Mouse (Mus musculus) forebrain, embryonic 13.5 days (tissue): ENCODE results near the gene Prss16. TPM values are rescaled to one million over a fixed set of nuclear protein-coding genes. Genes with fewer than 3 reads are reported as not detected.
A peak's percentile ranks its signal among the peaks of the same experiment; 100 is the strongest.

Source experiments
- ATAC-seq: fragments of 200-750 bp; cut with Nextera tagmentation; 2 replicates; pipeline ENCODE4 v1.8.0; 2017
- H3K27ac ChIP-seq: fragments of 300-500 bp; sonication (generic); 2 replicates; pipeline ENCODE4 v1.5.1; 2015; ENCODE audit warnings: inconsistent platforms, mild to moderate bottlenecking, moderate library complexity
- H3K27me3 ChIP-seq: fragments of 300-500 bp; sonication (generic); 2 replicates; pipeline ENCODE4 v1.6.1; 2015; ENCODE audit warnings: mild to moderate bottlenecking, inconsistent platforms
- H3K36me3 ChIP-seq: fragments of 300-500 bp; sonication (generic); 2 replicates; pipeline ENCODE4 v1.6.1; 2015; ENCODE audit warnings: mild to moderate bottlenecking, inconsistent platforms; ENCODE audit not compliant: poor library complexity, severe bottlenecking
- H3K4me1 ChIP-seq: fragments of 300-500 bp; sonication (generic); 2 replicates; pipeline ENCODE4 v1.6.1; 2015; ENCODE audit warnings: inconsistent platforms
- H3K4me2 ChIP-seq: fragments of 300-500 bp; sonication (generic); 2 replicates; pipeline ENCODE4 v1.6.1; 2015; ENCODE audit warnings: inconsistent platforms, mild to moderate bottlenecking, moderate library complexity
- H3K4me3 ChIP-seq: fragments of 300-500 bp; sonication (generic); 2 replicates; pipeline ENCODE4 v1.5.1; 2015; ENCODE audit warnings: mild to moderate bottlenecking, inconsistent platforms
- H3K9ac ChIP-seq: fragments of 300-500 bp; sonication (generic); 2 replicates; pipeline ENCODE4 v1.6.1; 2015; ENCODE audit warnings: mild to moderate bottlenecking, inconsistent platforms
- H3K9me3 ChIP-seq: fragments of 300-500 bp; sonication (generic); replicated peaks from 2 replicates; pipeline ENCODE4 v1.6.1; 2016; ENCODE audit warnings: inconsistent platforms
- WGBS: fragments of 180-500 bp; shearing (Covaris S2); methylation state at CpG from one replicate; pipeline ENCODE4 v1.1.7; 2015; 5-methylcytosine and 5-hydroxymethylcytosine counted together
- polyA plus RNA-seq: library from polyadenylated mRNA; unstranded; fragments of >200 nt; fragmentation: Nextera tagmentation; extraction: Ambion mirVana; gene quantifications from 2 replicates; pipeline ENCODE4 v1.2.1, GENCODE M21; 2015

Gene Prss16
- polyA plus RNA-seq, 1 experiment from 2014 or later: not detected

DNA sequence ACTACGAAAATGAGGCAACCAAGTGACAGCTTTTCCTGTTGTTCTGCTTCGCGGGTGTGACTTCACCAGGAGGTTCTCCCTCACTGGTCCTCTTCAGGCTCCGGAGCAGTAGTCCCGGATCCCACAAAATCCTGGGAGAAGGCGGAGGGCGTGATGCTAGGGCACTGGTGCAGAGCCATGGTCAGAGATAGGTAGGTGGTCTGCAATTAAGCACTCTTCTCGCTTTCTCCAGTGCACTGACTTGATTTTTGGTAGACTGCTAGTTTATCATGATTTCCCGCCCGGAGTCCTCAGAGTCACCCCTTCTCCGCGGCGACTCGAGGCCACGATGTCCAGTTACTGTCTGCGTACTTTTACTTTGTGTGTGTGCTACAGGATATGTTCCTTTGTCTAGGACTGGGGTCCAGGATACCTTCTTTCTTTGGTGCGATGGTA is 4.9 kb upstream of the Prss16 start:
- 14% methylated on average over 17 of the region's 17 CpGs for WGBS
- Histone ChIP-seq H3K9ac (no peak overlapping the region), H3K36me3 (no peaks in the 10 kb centered on the region), H3K27me3 (peaks cover 89% of the 10 kb centered on the region), H3K9me3 (no peaks in the 10 kb centered on the region), H3K4me1 (peaks cover 3% of the 10 kb centered on the region; the same call in 1 of the 2 replicates), H3K4me2 (peak overlapping the region; percentile 38), H3K27ac (no peak overlapping the region), H3K4me3 (peak overlapping the region; percentile 13)
- no peak for ATAC-seq

GRCm38 (mm10) chr13:22013716-22014115 is 4.2 kb upstream of the Prss16 start:
- H3K4me3 ChIP-seq: no peak overlapping the region
- peaks cover 89% of the 10 kb centered on the region for H3K27me3 ChIP-seq
- WGBS: 17% methylated on average over 13 of the region's 13 CpGs
- H3K27ac ChIP-seq: no peak overlapping the region
- no peak overlapping the region for H3K4me2 ChIP-seq
- H3K36me3 ChIP-seq: no peaks in the 10 kb centered on the region
- H3K4me1 ChIP-seq: peaks cover 3% of the 10 kb centered on the region; the same call in 1 of the 2 replicates
- H3K9me3 ChIP-seq: no peaks in the 10 kb centered on the region
- no peak for ATAC-seq
- H3K9ac ChIP-seq: no peak overlapping the region

DNA sequence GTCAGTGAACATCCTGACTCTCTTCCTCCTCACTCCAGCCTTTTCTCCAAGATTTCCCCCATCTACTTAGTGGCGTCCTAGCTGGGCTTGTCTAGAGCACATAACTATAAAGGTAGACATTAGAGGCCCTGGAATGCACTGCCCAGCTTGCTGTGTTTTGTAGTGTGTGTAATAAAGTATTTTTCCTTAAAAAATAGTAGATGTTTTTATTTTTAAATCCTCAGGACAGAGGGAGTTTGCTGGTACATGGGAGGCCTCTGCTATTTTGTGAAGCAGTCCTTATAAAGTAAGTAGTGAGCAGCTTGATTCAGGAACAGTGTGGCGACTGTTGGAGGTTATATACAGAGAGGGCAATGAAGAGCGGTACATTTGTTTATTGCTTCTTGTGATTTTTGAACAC is 835 bp downstream of the Prss16 start:
- 73% methylated on average over 3 of the region's 3 CpGs for WGBS
- H3K4me1 ChIP-seq: peaks cover 20% of the 10 kb centered on the region
- H3K9me3 ChIP-seq: no peaks in the 10 kb centered on the region
- no peaks in the 10 kb centered on the region for H3K36me3 ChIP-seq
- no peak overlapping the region for H3K4me2 ChIP-seq
- H3K27ac ChIP-seq: no peak overlapping the region
- no peak overlapping the region for H3K9ac ChIP-seq
- H3K4me3 ChIP-seq: no peak overlapping the region
- peaks cover 94% of the 10 kb centered on the region for H3K27me3 ChIP-seq
- ATAC-seq: no peak

DNA sequence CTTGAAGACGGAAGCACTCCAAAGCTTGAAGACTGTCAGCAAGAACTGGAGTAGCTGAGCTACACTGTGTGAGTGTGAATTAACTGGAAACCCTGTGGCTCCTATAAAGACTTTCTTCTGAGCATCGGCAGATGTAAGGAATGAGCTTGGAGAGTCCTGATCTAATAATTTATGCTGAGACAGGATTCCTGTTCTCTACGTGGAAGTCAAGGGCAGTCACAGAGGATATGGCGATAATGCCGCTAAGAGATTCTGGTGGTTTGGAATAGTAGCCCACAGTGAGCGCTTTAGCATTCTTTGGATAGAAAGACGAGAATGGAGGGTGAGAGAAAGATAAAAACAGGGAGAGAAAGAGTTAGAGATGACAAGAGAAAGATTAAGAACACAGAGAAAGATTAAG is 1.7 kb downstream of the Prss16 start:
- H3K4me3 ChIP-seq: no peak overlapping the region
- H3K36me3 ChIP-seq: no peaks in the 10 kb centered on the region
- no peak overlapping the region for H3K27ac ChIP-seq
- WGBS: 54% methylated on average over 7 of the region's 7 CpGs
- peaks cover 20% of the 10 kb centered on the region for H3K4me1 ChIP-seq
- H3K9me3 ChIP-seq: no peaks in the 10 kb centered on the region
- ATAC-seq: no peak
- no peak overlapping the region for H3K4me2 ChIP-seq
- peaks cover 96% of the 10 kb centered on the region for H3K27me3 ChIP-seq
- H3K9ac ChIP-seq: no peak overlapping the region

GRCm38 (mm10) chr13:22007121-22007510 is 2.4 kb downstream of the Prss16 start:
- no peaks in the 10 kb centered on the region for H3K36me3 ChIP-seq
- H3K27me3 ChIP-seq: peaks cover 96% of the 10 kb centered on the region
- H3K4me1 ChIP-seq: peaks cover 20% of the 10 kb centered on the region
- H3K9ac ChIP-seq: peak overlapping the region; percentile 45; the same call in 1 of the 2 replicates
- no peaks in the 10 kb centered on the region for H3K9me3 ChIP-seq
- 2% methylated on average over 18 of the region's 18 CpGs for WGBS
- H3K4me2 ChIP-seq: peak overlapping the region; percentile 84
- no peak overlapping the region for H3K27ac ChIP-seq
- peak overlapping the region; percentile 46 for H3K4me3 ChIP-seq
- no peak for ATAC-seq

- H3K4me1 ChIP-seq: peaks cover 20% of the 10 kb centered on the region
- 1% methylated on average over 38 of the region's 38 CpGs for WGBS
- ATAC-seq: peak; percentile 79
- peak overlapping the region; percentile 60; the same call in 1 of the 2 replicates for H3K9ac ChIP-seq
- H3K27me3 ChIP-seq: peaks cover 98% of the 10 kb centered on the region
- H3K9me3 ChIP-seq: no peaks in the 10 kb centered on the region
- H3K36me3 ChIP-seq: no peaks in the 10 kb centered on the region
- H3K27ac ChIP-seq: no peak overlapping the region
- H3K4me3 ChIP-seq: peak overlapping the region; percentile 46
- H3K4me2 ChIP-seq: peak overlapping the region; percentile 84
Measured at GRCm38 (mm10) chr13:22006334-22007120, 3.0 kb downstream of the Prss16 start.

GRCm38 (mm10) chr13:22005605-22006333 is 3.8 kb downstream of the Prss16 start:
- H3K4me2 ChIP-seq: peak overlapping the region; percentile 84
- peak; percentile 76 for ATAC-seq
- no peak overlapping the region for H3K27ac ChIP-seq
- peaks cover 100% of the 10 kb centered on the region for H3K27me3 ChIP-seq
- H3K9me3 ChIP-seq: no peaks in the 10 kb centered on the region
- H3K4me1 ChIP-seq: peaks cover 20% of the 10 kb centered on the region
- no peaks in the 10 kb centered on the region for H3K36me3 ChIP-seq
- peak overlapping the region; percentile 46 for H3K4me3 ChIP-seq
- H3K9ac ChIP-seq: peak overlapping the region; percentile 60
- WGBS: under 1% methylated on average over 45 of the region's 45 CpGs

DNA sequence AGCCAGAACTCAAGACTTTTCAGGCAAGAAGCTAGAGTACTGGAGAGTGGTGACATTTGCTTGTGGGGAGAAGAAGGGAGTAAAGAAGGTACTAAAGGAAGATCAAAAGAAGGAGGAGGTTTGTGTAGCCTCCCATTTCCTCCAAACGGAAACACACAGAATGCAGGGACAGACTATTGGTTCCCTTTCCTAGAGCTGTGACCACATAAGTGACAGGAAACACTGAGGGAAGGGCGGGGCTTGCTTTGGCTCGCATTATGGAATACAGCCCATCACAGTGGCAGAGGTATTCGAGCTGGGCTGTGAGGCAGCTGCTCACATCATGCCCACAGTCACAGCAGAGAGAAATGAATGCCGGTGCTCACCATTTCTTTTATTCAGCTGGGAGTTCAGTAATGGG is 7.7 kb downstream of the Prss16 start:
- Histone ChIP-seq H3K4me3 (no peak overlapping the region), H3K27me3 (peaks cover 100% of the 10 kb centered on the region), H3K36me3 (no peaks in the 10 kb centered on the region), H3K9ac (no peak overlapping the region), H3K27ac (no peak overlapping the region), H3K4me1 (peaks cover 18% of the 10 kb centered on the region), H3K4me2 (no peak overlapping the region), H3K9me3 (no peaks in the 10 kb centered on the region)
- no peak for ATAC-seq
- 37% methylated on average over 5 of the region's 5 CpGs for WGBS

- peaks cover 100% of the 10 kb centered on the region for H3K27me3 ChIP-seq
- H3K4me1 ChIP-seq: peaks cover 16% of the 10 kb centered on the region
- no peak overlapping the region for H3K9ac ChIP-seq
- no peak overlapping the region for H3K4me3 ChIP-seq
- no peaks in the 10 kb centered on the region for H3K9me3 ChIP-seq
- H3K4me2 ChIP-seq: no peak overlapping the region
- H3K36me3 ChIP-seq: no peaks in the 10 kb centered on the region
- no peak for ATAC-seq
- 66% methylated on average over 2 of the region's 2 CpGs for WGBS
- no peak overlapping the region for H3K27ac ChIP-seq
Measured at GRCm38 (mm10) chr13:22001346-22001745, 8.2 kb downstream of the Prss16 start.

DNA sequence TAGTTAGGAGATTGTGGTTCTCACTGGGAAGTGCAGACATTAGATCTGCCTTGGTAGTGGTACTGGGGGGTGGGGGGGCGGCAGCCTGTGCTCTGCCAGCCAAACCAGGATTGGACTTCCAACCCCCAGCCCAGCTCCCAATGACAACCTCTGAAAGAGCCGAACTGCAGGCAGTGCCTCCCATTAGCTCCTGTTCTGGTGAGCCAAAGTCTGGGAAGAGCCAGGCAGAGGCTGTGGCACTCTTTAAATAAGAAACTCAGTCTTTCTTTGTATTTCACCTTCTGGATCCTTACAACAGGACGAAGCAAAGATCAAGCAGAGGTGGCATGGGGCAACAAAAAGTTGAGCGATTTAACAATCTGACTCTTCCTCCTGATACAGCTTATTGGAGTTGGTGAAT is 10.4 kb downstream of the Prss16 start:
- H3K4me1 ChIP-seq: peaks cover 13% of the 10 kb centered on the region
- no peaks in the 10 kb centered on the region for H3K36me3 ChIP-seq

DNA sequence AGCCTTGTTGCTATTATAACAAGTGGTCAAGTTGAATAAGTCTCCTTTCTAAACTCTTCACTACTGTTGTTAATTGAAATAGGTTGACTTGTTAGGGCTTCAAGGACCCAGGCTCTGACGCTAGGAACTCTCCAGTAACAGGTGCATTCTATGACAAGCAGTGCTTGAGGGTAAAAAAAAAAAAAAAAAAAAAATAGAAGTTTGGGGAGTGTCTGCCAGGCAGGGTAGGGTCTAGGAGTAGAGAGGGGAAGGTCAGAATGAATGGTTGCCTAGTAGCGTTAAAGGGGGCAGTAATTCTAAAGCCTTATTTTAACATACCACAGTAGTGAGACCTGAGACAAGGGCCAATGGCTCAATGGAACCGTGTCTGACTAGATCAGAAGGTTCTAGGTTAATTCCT is 11.1 kb downstream of the Prss16 start:
- peaks cover 92% of the 10 kb centered on the region for H3K27me3 ChIP-seq
- H3K9me3 ChIP-seq: no peaks in the 10 kb centered on the region
- H3K27ac ChIP-seq: no peak overlapping the region
- no peak overlapping the region for H3K4me3 ChIP-seq
- no peak overlapping the region for H3K4me2 ChIP-seq
- H3K36me3 ChIP-seq: no peaks in the 10 kb centered on the region
- ATAC-seq: no peak
- no peak overlapping the region for H3K9ac ChIP-seq
- H3K4me1 ChIP-seq: peaks cover 13% of the 10 kb centered on the region
- 24% methylated on average over 3 of the region's 3 CpGs for WGBS

More for the DNA sequence above, 10.4 kb downstream of the Prss16 start:
- 20% methylated on average over 4 of the region's 4 CpGs for WGBS
- Histone ChIP-seq H3K27ac (no peak overlapping the region), H3K27me3 (peaks cover 95% of the 10 kb centered on the region), H3K9me3 (no peaks in the 10 kb centered on the region), H3K4me3 (no peak overlapping the region), H3K9ac (no peak overlapping the region), H3K4me2 (no peak overlapping the region)
- no peak for ATAC-seq

DNA sequence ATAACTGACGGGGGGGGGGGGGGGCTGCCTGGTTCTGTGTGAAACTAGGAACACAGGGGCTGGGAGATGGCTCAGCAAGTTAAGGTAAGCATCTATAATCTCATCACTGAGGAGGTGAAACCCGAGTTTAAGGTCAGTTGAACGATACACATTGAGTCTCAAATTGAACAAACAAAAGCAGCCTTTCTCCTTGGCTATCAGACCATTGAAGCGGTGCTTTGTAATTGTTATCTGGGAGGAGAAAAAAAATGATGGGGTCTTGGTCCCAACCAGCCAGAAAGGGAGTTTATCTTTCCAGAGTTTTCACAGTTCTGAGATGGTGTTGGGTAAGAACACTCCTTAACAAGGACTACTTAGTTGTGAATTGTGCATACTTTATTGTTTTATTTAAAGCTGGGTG is 11.7 kb downstream of the Prss16 start:
- Histone ChIP-seq H3K4me3 (no peak overlapping the region), H3K36me3 (no peaks in the 10 kb centered on the region)

More for the DNA sequence above, 11.7 kb downstream of the Prss16 start:
- WGBS: 4% methylated on average over 4 of the region's 4 CpGs
- ATAC-seq: no peak
- Histone ChIP-seq H3K9me3 (no peaks in the 10 kb centered on the region), H3K27ac (no peak overlapping the region), H3K9ac (no peak overlapping the region), H3K4me2 (peak overlapping the region; percentile 58), H3K4me1 (peaks cover 13% of the 10 kb centered on the region), H3K27me3 (peaks cover 89% of the 10 kb centered on the region)
